Mouse (Mus musculus) thymus, adult 2 months (tissue): ENCODE data around the gene Tma7.

Source experiments
- CTCF ChIP-seq: fragments of 200-500 bp; IDR thresholded peaks from 2 replicates; pipeline ENCODE4 v1.5.1; 2012; ENCODE audit warnings: mild to moderate bottlenecking, control low read depth, low read length, moderate library complexity, borderline replicate concordance; ENCODE audit not compliant: control insufficient read depth, poor library complexity, insufficient read depth; ENCODE audit errors: extremely low read depth
- POLR2A ChIP-seq: fragments of 200-500 bp; IDR thresholded peaks from 2 replicates; pipeline ENCODE4 v1.6.1; 2012; ENCODE audit warnings: mild to moderate bottlenecking, low read length, control low read depth, moderate library complexity; ENCODE audit not compliant: control insufficient read depth, poor library complexity, insufficient read depth; ENCODE audit errors: extremely low read depth

- TF ChIP-seq CTCF: no peak
- TF ChIP-seq POLR2A: no peak
Observed at GRCm38 (mm10) chr9:109097831-109098230, 15.4 kb upstream of the Tma7 start.
